Mouse (Mus musculus) lung, embryonic 14.5 days (tissue): ENCODE measurements around the gene Cyp4v3. TPM values are rescaled to one million over a fixed set of nuclear protein-coding genes. Genes with fewer than 3 reads are reported as not detected.
A peak's percentile ranks its signal among the peaks of the same experiment; 100 is the strongest.

Experiments used
- ATAC-seq: fragments of 200-750 bp; cut with Nextera tagmentation; 2 replicates; pipeline ENCODE4 v1.8.0; 2017; ENCODE audit warnings: mild to moderate bottlenecking, moderate TSS enrichment, moderate library complexity; ENCODE audit not compliant: insufficient read depth
- DNase-seq: peaks from one replicate; pipeline ENCODE4 v3.0.0-alpha.2; 2015
- H3K27ac ChIP-seq: fragments of 300-500 bp; sonication (generic); 2 replicates; pipeline ENCODE4 v1.5.1; 2014; ENCODE audit warnings: low read depth, mild to moderate bottlenecking, moderate library complexity
- H3K27me3 ChIP-seq: fragments of 300-500 bp; sonication (generic); 2 replicates; pipeline ENCODE4 v1.6.1; 2014; ENCODE audit warnings: low read length, control low read depth; ENCODE audit not compliant: insufficient read depth
- H3K36me3 ChIP-seq: fragments of 300-500 bp; sonication (generic); 2 replicates; pipeline ENCODE4 v1.6.1; 2014; ENCODE audit warnings: control low read depth; ENCODE audit not compliant: insufficient read depth
- H3K4me1 ChIP-seq: fragments of 300-500 bp; sonication (generic); 2 replicates; pipeline ENCODE4 v1.6.1; 2014; ENCODE audit warnings: antibody characterized with exemption, control low read depth; ENCODE audit not compliant: insufficient read depth
- H3K4me2 ChIP-seq: fragments of 300-500 bp; sonication (generic); 2 replicates; pipeline ENCODE4 v1.6.1; 2014; ENCODE audit warnings: mild to moderate bottlenecking
- H3K4me3 ChIP-seq: fragments of 300-500 bp; sonication (generic); 2 replicates; pipeline ENCODE4 v1.5.1; 2014; ENCODE audit warnings: low read depth, low read length
- H3K9ac ChIP-seq: fragments of 300-500 bp; sonication (generic); 2 replicates; pipeline ENCODE4 v1.6.1; 2014
- H3K9me3 ChIP-seq: fragments of 300-500 bp; sonication (generic); 2 replicates; pipeline ENCODE4 v1.6.1; 2016; ENCODE audit warnings: low read depth, low read length, control low read depth
- CTCF ChIP-seq: IDR thresholded peaks from 2 replicates; pipeline ENCODE4 v1.5.1; 2016; ENCODE audit warnings: antibody characterized with exemption, low read depth
- WGBS: fragments of 180-500 bp; shearing (Covaris S2); extraction: QIAGEN DNeasy Blood & Tissue Kit; methylation state at CpG from one replicate; pipeline ENCODE4 v1.1.7; 2014; 5-methylcytosine and 5-hydroxymethylcytosine counted together
- polyA plus RNA-seq: library from polyadenylated mRNA; unstranded; fragments of >200 nt; fragmentation: Nextera tagmentation; extraction: Ambion mirVana; gene quantifications from 2 replicates; pipeline ENCODE4 v1.2.1, GENCODE M21; 2014

Cyp4v3 gene
- polyA plus RNA-seq, 1 experiment from 2014 or later = 0.75 TPM

DNA sequence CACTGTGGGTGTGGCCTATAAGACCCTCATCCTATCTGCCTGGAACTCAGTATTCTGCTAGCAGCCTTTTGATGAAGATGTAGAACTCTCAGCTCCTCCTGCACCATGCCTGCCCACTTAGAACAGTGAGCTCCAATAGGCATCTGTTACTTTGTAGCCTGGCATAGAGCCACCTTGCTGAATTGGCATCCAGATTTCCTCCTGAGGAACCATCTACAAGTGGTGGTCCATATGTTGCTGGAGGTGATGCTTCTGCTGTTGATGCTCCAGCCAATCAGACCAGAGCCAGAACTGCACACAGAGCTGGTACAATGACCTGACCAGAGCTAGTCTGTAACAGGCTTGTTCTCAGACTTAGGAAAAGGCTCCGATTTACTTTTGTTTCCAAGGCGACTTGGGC is 41.2 kb downstream of the Cyp4v3 start:
- H3K4me2 ChIP-seq = no peak overlapping the region
- WGBS = 85% methylated on average over 2 of the region's 2 CpGs
- no peak for DNase-seq
- no peaks in the 10 kb centered on the region for H3K36me3 ChIP-seq
- no peaks in the 10 kb centered on the region for H3K4me1 ChIP-seq
- no peak overlapping the region for H3K4me3 ChIP-seq
- TF ChIP-seq CTCF = no peak
- H3K27me3 ChIP-seq = no peaks in the 10 kb centered on the region
- no peaks in the 10 kb centered on the region for H3K9me3 ChIP-seq
- H3K9ac ChIP-seq = no peak overlapping the region
- no peak for ATAC-seq
- no peak overlapping the region for H3K27ac ChIP-seq

DNA sequence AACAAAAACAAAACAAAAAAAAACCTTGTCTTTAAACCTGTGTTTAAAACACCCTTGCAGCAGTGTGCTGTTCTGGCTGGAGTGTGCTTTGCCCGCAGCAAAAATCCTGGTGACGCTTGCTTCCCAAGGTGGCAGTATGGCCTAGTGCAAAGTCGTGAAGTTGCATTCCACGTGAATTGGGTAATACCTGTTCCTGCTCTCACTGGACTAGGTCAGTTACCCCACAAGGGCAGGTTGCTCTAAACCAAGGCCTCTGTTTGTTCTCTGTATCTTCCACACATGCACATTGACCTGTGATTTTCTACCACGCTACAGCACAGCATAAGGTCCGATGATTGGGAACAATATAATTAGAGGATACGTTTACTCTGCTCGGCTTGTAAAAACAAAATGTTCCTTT is 51.4 kb downstream of the Cyp4v3 start:
- 67% methylated on average over 8 of the region's 8 CpGs for WGBS
- ATAC-seq (no peak), DNase-seq (no peak)
- no peak overlapping the region for H3K9ac ChIP-seq
- H3K27ac ChIP-seq = no peak overlapping the region
- no peaks in the 10 kb centered on the region for H3K9me3 ChIP-seq
- H3K27me3 ChIP-seq = no peaks in the 10 kb centered on the region
- H3K36me3 ChIP-seq = no peaks in the 10 kb centered on the region
- TF ChIP-seq CTCF = no peak
- H3K4me2 ChIP-seq = no peak overlapping the region
- no peaks in the 10 kb centered on the region for H3K4me1 ChIP-seq
- no peak overlapping the region for H3K4me3 ChIP-seq

DNA sequence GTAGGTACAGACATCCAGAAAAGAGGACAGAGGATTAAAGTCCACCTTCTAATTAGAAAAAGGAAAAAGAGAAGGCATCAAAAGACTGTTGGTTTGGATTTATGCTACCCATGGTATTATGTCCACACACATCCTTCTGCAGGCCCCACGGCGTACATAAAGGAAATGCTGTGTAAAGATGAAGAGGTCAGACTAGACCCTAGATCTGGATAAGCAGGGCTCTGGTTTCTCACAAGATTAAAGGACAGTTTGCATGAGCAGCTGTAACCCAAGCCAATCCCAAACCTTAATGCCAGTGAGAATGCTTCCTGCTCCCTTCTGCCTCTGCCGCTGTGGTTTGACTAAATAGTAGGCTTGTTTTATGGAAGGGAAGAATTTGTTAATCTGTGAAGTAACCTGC is 55.6 kb downstream of the Cyp4v3 start:
- no peak for TF ChIP-seq CTCF
- no peaks in the 10 kb centered on the region for H3K4me1 ChIP-seq
- H3K4me2 ChIP-seq = no peak overlapping the region
- no peaks in the 10 kb centered on the region for H3K36me3 ChIP-seq
- DNase-seq (no peak), ATAC-seq (no peak)
- no peak overlapping the region for H3K4me3 ChIP-seq
- no peaks in the 10 kb centered on the region for H3K27me3 ChIP-seq
- 61% methylated on average over 3 of the region's 3 CpGs for WGBS
- no peaks in the 10 kb centered on the region for H3K9me3 ChIP-seq
- H3K9ac ChIP-seq = no peak overlapping the region
- no peak overlapping the region for H3K27ac ChIP-seq

DNA sequence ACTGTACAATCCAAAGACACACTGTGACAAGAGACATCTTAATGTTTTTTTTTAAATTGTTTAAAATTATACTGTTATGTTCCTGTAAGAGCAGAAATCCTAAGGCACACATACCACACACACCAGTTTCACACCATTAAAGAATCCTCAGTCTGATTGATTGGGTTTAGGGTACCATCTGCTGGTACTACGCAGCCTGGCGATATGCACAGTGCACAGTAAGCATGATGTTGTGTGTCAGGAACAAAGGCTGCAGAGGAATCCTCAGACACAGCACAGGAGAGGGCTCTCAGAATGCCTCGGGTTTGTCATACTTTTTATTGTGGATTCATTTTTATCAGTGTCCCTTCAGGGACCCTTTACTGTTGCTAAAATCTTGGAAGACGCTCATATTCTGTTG is 58.7 kb downstream of the Cyp4v3 start:
- H3K4me3 ChIP-seq = no peak overlapping the region
- TF ChIP-seq CTCF = no peak
- H3K4me1 ChIP-seq = no peaks in the 10 kb centered on the region
- WGBS = 69% methylated on average over 4 of the region's 4 CpGs
- H3K4me2 ChIP-seq = no peak overlapping the region
- ATAC-seq = no peak
- H3K9ac ChIP-seq = no peak overlapping the region
- H3K36me3 ChIP-seq = no peaks in the 10 kb centered on the region
- no peak for DNase-seq
- H3K27me3 ChIP-seq = no peaks in the 10 kb centered on the region
- no peaks in the 10 kb centered on the region for H3K9me3 ChIP-seq
- no peak overlapping the region for H3K27ac ChIP-seq

DNA sequence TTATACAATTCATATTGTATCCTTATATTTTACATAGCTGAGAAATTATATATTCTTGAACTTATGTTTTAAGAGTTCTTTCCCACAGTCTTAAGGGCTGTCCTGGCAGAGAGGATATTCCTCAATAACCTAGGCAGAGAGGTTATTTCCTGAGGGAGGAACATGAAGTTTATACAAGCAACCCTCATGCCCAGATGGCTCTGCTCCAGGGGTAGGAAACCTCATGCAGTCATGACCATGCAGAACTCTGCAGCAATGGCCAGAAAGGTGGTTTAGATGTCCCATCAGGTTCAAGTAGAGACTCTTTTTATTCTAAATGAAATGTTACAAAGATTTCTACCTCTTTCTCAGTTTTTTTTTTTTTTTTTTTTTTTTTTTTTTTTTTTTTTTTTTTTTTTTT is 64.0 kb downstream of the Cyp4v3 start:
- H3K27me3 ChIP-seq = no peaks in the 10 kb centered on the region
- DNase-seq (no peak), ATAC-seq (no peak)
- no peak overlapping the region for H3K4me3 ChIP-seq
- H3K27ac ChIP-seq = no peak overlapping the region
- H3K9me3 ChIP-seq = no peaks in the 10 kb centered on the region
- no peak overlapping the region for H3K4me2 ChIP-seq
- no peaks in the 10 kb centered on the region for H3K36me3 ChIP-seq
- no peaks in the 10 kb centered on the region for H3K4me1 ChIP-seq
- no peak for TF ChIP-seq CTCF
- no peak overlapping the region for H3K9ac ChIP-seq

DNA sequence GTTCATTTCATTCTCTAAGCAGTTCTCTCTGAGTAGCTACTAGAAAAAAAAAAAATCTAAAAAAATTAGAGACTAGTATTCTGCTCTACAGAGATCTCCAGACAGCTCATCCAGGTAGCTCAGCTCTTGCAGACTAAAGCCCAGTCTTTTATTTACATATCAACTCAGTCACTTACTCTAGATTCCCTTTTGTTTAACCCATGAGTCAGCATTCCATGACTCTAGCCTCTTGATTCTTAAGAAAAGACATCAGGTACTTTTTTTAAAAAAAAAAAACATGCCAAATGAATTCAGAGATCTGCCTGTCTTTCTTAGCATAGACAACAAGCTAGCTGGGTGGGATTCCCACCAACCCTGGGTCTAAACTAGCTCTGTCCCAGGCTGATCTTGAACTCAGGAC is 64.5 kb downstream of the Cyp4v3 start:
- no peak overlapping the region for H3K4me2 ChIP-seq
- no peak for ATAC-seq

DNA sequence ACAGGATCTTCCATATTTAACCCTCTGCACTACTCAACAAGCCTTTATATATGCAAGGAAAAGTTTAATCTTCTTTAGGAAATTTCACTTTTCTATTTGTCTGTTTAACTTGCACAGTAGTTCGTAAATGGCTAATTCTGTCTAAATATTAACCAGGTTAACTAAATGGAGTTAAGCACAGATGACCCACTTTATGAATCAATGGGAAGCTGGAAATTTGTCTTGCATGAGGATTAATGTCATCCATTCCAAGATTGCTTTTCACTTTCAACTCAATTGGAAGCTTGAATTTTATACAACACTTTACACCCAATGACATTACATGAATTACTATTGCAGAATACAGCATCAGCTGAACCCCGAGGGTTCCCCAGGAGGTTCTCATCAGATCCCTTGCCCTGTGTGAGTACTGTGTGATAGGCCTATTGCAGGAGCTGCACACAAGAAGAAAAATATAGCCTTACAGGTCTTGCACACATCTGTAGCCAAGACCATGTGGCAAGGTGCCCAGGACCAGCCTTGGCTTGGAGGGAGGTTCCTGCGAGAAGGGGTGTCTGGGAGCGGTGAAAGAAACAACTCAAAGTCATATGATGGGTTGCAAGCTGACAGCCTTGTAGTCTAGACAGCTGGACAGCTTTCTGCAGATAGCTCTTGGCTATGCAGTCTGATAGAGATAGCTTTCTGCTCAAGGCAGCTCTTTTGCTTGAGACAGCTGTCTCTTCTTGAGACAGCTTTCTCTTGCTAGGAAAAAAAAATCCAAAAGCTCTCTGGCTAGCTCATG is 65.2 kb downstream of the Cyp4v3 start:
- Histone ChIP-seq H3K9ac (no peak overlapping the region), H3K4me3 (no peak overlapping the region), H3K27me3 (no peaks in the 10 kb centered on the region), H3K4me1 (no peaks in the 10 kb centered on the region), H3K27ac (no peak overlapping the region), H3K4me2 (no peak overlapping the region), H3K36me3 (no peaks in the 10 kb centered on the region), H3K9me3 (no peaks in the 10 kb centered on the region)
- 58% methylated on average over 4 of the region's 4 CpGs for WGBS
- DNase-seq = peak; percentile 70
- peak; percentile 83 for ATAC-seq
- TF ChIP-seq CTCF = no peak

More for the DNA sequence above, 64.5 kb downstream of the Cyp4v3 start:
- H3K27ac ChIP-seq = no peak overlapping the region
- DNase-seq = no peak
- no peaks in the 10 kb centered on the region for H3K4me1 ChIP-seq
- no peaks in the 10 kb centered on the region for H3K9me3 ChIP-seq
- no peak for TF ChIP-seq CTCF
- H3K27me3 ChIP-seq = no peaks in the 10 kb centered on the region
- no peaks in the 10 kb centered on the region for H3K36me3 ChIP-seq
- no peak overlapping the region for H3K4me3 ChIP-seq
- H3K9ac ChIP-seq = no peak overlapping the region
